Mouse (Mus musculus): ENCODE results near the gene Tnfrsf13c. TPM values are rescaled to one million over a fixed set of nuclear protein-coding genes. Genes with fewer than 3 reads are reported as not detected.
"Not testable (repeated sequence)": the region's sequence is repeated elsewhere in the genome, so short reads cannot be mapped to it uniquely, and the experiment has no call there.

Tnfrsf13c gene
- polyA plus RNA-seq, 1 experiment from 2014 or later = 0.61 TPM

DNA sequence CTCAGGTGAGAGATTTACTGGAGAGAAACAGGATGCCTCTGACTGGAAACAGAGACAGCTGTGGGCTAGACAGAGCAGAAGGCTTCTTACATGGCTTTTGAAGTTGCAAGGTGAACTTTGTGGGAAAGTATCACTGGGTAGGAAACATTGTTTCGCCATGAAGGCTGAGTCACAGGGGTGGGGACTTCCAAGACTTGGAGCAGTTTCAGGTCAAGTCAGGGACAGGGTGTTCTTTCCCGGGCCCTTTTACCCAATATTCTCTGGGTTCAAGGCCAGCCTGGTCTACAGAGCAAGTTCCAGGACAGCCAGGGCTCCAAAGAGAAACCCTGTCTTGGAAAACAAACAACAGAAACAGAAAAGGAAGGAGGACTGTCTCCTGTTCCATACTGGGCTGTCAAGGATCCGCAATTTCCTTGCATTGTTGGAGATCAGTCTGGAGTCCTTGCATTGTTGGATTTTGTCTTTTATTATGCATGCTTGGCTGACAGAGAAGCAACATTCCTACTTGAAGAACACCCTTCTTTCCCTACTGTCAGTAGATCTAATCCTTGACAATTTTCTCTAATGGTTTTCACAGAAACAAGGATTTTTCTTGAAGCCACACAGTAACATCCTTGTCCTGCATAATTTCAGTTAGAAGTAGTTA lies 23.1 kb upstream of the Tnfrsf13c start:
- Histone ChIP-seq H3K9ac (no peak overlapping the region), H3K27ac (replicated peaks) (no peak overlapping the region), H3K27me3 (no peaks in the 10 kb centered on the region), H3K4me2 (replicated peaks) (no peak overlapping the region), H3K36me3 (no peaks in the 10 kb centered on the region), H3K9me3 (replicated peaks) (no peaks in the 10 kb centered on the region), H3K4me3 (replicated peaks) (no peak overlapping the region), H3K4me1 (peaks cover 14% of the 10 kb centered on the region; the same call in 1 of the 2 replicates)
- 63% methylated on average over 3 of the region's 3 CpGs for WGBS
- no peak for ATAC-seq (ENCODE audit: insufficient number of reproducible peaks, low FRiP score, low TSS enrichment, low read depth)

DNA sequence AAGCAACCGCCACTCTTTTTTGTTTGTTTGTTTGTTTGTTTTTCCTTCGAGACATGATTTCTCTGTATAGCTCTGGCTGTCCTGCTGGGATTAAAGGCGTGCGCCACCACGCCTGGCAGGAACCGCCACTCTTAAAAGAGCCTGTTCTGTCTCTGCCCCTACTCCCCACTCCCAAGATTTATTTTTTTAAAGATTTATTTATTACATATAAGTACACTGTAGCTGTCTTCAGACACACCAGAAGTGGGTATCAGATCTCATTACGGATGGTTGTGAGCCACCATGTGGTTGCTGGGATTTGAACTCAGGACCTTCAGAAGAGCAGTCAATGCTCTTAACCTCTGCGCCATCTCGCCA lies 20.6 kb upstream of the Tnfrsf13c start:
- H3K4me2 ChIP-seq (replicated peaks) = peak overlapping the region; percentile 95
- not testable (repeated sequence) for H3K36me3 ChIP-seq; H3K9me3 ChIP-seq (replicated peaks); H3K27me3 ChIP-seq; ATAC-seq (ENCODE audit: insufficient number of reproducible peaks, low FRiP score, low TSS enrichment, low read depth)
- H3K4me1 ChIP-seq = peaks cover 14% of the 10 kb centered on the region; the same call in 1 of the 2 replicates
- peak overlapping the region; percentile 42 for H3K9ac ChIP-seq
- H3K27ac ChIP-seq (replicated peaks) = peak overlapping the region; percentile 80
- peak overlapping the region; percentile 85 for H3K4me3 ChIP-seq (replicated peaks)
- 21% methylated on average over 9 of the region's 9 CpGs for WGBS

DNA sequence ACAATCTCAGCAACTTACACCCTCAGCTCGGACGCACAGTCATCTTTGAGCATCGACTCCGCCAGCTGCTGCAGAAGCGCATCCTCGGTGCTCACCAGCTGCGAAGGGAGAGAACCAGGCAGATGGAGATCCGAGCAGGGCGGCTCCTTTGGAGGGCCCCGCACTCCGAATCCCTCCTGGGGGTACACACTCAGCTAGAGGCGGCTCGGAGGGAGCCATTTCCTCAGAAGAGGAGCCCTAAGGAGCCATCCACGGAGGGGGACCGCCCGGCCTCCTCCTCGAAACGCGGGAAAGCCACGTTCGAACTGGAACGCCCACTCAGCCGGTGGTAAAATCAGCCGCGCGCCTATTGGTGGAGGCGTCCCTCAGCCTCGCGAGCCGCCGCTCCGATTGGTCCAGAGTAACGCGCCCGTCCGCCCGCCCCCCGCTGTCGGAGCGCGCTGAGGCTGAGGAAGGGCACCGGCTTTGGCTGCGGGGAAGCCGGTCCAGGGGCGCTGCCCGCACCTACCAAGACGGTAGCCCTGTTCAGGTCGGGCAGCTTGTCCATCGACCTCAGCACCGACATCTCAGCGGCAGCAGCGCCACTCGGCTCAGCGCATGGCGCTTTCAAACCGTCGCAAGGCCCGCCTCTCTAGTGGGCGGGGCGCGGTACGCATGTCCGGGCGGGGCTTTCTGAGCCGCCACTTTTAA lies 20.1 kb upstream of the Tnfrsf13c start, which contains the start of gene Cenpm:
Cenpm (minus strand) TSS at position 634 of the 690 bp plus-strand sequence.
- Histone ChIP-seq H3K27ac (replicated peaks) (peak within 1 kb of the TSS; percentile 80), H3K27me3 (no peaks in the 10 kb centered on the region), H3K4me1 (peaks cover 14% of the 10 kb centered on the region; the same call in 1 of the 2 replicates), H3K4me2 (replicated peaks) (peak within 1 kb of the TSS; percentile 95), H3K9ac (peak within 1 kb of the TSS; percentile 73), H3K4me3 (replicated peaks) (peak within 1 kb of the TSS; percentile 85), H3K9me3 (replicated peaks) (no peaks in the 10 kb centered on the region), H3K36me3 (no peaks in the 10 kb centered on the region)
- 0% methylated on average over 65 of the region's 65 CpGs for WGBS
- peak; percentile 93 for ATAC-seq (ENCODE audit: insufficient number of reproducible peaks, low FRiP score, low TSS enrichment, low read depth)

DNA sequence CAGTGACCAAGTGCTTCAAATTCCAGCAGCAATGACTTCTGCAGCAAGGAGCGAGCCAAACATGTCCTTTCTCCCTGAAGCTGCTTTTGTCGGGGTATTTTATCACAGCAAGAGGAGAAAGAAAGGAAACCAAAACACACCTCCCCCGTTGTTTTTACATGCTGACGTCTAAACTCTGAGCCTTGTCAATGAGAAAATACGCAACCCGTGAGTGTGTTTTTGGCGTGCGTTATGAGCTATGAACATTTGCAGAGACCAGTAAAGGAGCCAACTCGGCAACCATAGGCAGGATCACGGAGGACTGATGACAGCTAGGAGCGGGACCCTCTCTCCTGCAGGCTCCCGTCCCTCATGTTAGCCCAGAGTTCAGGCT lies 19.6 kb upstream of the Tnfrsf13c start:
- WGBS = 2% methylated on average over 12 of the region's 12 CpGs
- Histone ChIP-seq H3K4me3 (replicated peaks) (peak overlapping the region; percentile 85), H3K27me3 (no peaks in the 10 kb centered on the region), H3K4me1 (peaks cover 14% of the 10 kb centered on the region; the same call in 1 of the 2 replicates), H3K9me3 (replicated peaks) (no peaks in the 10 kb centered on the region), H3K4me2 (replicated peaks) (peak overlapping the region; percentile 95), H3K36me3 (no peaks in the 10 kb centered on the region), H3K9ac (peak overlapping the region; percentile 73), H3K27ac (replicated peaks) (0 out of 2 replicates have a peak overlapping the region, but pooled peaks have one; percentile 80)
- no peak for ATAC-seq (ENCODE audit: insufficient number of reproducible peaks, low FRiP score, low TSS enrichment, low read depth)

DNA sequence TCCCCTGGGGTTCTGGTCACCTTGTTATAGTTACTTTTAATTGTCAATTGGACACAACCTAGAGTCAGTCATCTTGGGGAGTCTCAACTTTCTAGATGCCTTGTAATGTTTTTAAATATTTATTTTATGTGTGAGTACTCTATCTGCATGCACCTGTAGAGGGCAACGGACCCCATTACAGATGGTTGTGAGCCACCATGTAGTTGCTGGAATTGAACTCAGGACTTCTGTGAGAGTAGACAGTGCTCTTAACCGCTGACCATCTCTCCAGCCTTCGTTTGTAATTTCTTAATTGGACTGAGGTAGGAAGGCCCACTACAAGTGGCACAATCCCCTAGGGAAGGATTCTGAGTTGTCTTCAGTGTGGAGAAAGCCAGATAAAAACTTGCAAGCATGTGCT lies 19.1 kb upstream of the Tnfrsf13c start:
- ATAC-seq (ENCODE audit: insufficient number of reproducible peaks, low FRiP score, low TSS enrichment, low read depth) = no peak
- Histone ChIP-seq H3K4me3 (replicated peaks) (peak overlapping the region; percentile 85), H3K4me1 (peaks cover 14% of the 10 kb centered on the region; the same call in 1 of the 2 replicates), H3K9me3 (replicated peaks) (no peaks in the 10 kb centered on the region), H3K27me3 (no peaks in the 10 kb centered on the region), H3K36me3 (0 out of 2 replicates have a peak, but pooled peaks cover 4% of the 10 kb centered on the region), H3K27ac (replicated peaks) (0 out of 2 replicates have a peak overlapping the region, but pooled peaks have one; percentile 80), H3K4me2 (replicated peaks) (peak overlapping the region; percentile 95), H3K9ac (0 out of 2 replicates have a peak overlapping the region, but pooled peaks have one; percentile 73)
- WGBS = 67% methylated on average over 3 of the region's 3 CpGs

DNA sequence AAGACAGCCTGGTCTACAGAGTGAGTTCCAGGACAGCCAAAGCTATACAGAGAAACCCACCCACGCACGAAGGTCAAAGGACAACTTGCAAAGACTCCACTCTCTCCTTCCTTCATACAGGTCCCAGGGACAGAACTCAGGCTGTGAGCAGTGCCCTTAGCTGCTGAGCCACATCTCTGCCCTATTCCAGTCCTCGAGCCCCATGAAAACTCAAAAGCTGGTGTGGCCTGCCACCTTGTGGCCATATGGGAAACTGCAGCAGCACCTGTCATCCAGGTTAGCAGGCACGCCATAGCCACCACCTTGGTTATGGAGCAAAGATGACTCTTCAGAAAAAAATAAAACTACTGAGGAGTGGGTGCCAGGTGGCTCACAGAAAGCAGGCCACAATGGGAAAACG lies 12.4 kb upstream of the Tnfrsf13c start:
- no peaks in the 10 kb centered on the region for H3K27me3 ChIP-seq
- H3K27ac ChIP-seq (replicated peaks) = no peak overlapping the region
- H3K9me3 ChIP-seq (replicated peaks) = no peaks in the 10 kb centered on the region
- H3K4me2 ChIP-seq (replicated peaks) = no peak overlapping the region
- no peak overlapping the region for H3K9ac ChIP-seq
- H3K4me3 ChIP-seq (replicated peaks) = no peak overlapping the region
- H3K4me1 ChIP-seq = no peaks in the 10 kb centered on the region
- 18% methylated on average over 5 of the region's 5 CpGs for WGBS
- peaks cover 18% of the 10 kb centered on the region for H3K36me3 ChIP-seq
- 0 out of 2 replicates have a peak, but pooled peaks have one; percentile 68 for ATAC-seq (ENCODE audit: insufficient number of reproducible peaks, low FRiP score, low TSS enrichment, low read depth)

DNA sequence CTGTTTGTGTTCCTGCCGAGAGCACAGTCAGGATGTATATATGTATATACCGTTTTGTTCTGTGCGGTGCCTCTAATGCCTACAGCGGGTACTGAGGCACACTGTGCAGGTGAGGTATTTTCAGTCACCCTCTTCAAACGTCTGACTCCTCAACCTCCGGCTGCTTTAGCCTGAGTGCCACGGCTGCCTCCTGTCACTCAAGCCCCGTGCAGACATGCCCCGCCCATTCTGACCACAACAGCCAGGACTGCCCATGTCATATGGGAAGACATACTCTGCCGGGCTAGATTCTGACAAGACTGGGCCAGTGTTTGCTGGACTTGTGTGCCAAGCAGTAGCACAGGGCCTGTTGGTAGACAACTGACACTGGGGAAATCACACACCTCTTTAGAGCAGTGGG lies 11.5 kb upstream of the Tnfrsf13c start:
- H3K27me3 ChIP-seq = no peaks in the 10 kb centered on the region
- no peaks in the 10 kb centered on the region for H3K9me3 ChIP-seq (replicated peaks)
- H3K4me1 ChIP-seq = no peaks in the 10 kb centered on the region
- no peak overlapping the region for H3K27ac ChIP-seq (replicated peaks)
- H3K36me3 ChIP-seq = peaks cover 18% of the 10 kb centered on the region
- H3K9ac ChIP-seq = no peak overlapping the region
- no peak for ATAC-seq (ENCODE audit: insufficient number of reproducible peaks, low FRiP score, low TSS enrichment, low read depth)
- no peak overlapping the region for H3K4me3 ChIP-seq (replicated peaks)
- 54% methylated on average over 10 of the region's 10 CpGs for WGBS
- no peak overlapping the region for H3K4me2 ChIP-seq (replicated peaks)

DNA sequence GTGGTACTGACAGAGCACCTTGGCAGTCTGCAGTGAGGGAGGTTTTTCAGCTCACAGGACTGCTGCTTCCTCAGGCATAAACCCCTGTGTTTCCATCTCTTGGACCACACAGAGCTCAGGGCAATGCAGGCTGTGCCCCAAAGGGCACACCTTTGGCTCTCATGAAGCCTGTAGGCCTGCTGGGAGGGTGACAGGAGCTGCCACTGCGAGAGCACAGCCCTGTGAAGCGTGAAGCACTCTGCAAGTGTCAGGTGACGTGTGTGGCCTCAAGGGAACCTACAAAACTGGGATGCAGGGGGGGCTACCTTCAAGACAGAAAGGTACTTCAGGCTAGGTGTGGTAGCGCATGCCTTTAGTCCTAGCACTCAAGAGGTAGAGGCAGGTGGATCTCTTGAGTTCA lies 8.5 kb upstream of the Tnfrsf13c start:
- 64% methylated on average over 4 of the region's 4 CpGs for WGBS
- 0 out of 2 replicates have a peak, but pooled peaks cover 7% of the 10 kb centered on the region for H3K4me1 ChIP-seq
- H3K27ac ChIP-seq (replicated peaks) = no peak overlapping the region
- H3K9me3 ChIP-seq (replicated peaks) = no peaks in the 10 kb centered on the region
- ATAC-seq (ENCODE audit: insufficient number of reproducible peaks, low FRiP score, low TSS enrichment, low read depth) = no peak
- H3K4me2 ChIP-seq (replicated peaks) = no peak overlapping the region
- no peaks in the 10 kb centered on the region for H3K27me3 ChIP-seq
- peaks cover 10% of the 10 kb centered on the region for H3K36me3 ChIP-seq
- H3K9ac ChIP-seq = no peak overlapping the region
- no peak overlapping the region for H3K4me3 ChIP-seq (replicated peaks)

DNA sequence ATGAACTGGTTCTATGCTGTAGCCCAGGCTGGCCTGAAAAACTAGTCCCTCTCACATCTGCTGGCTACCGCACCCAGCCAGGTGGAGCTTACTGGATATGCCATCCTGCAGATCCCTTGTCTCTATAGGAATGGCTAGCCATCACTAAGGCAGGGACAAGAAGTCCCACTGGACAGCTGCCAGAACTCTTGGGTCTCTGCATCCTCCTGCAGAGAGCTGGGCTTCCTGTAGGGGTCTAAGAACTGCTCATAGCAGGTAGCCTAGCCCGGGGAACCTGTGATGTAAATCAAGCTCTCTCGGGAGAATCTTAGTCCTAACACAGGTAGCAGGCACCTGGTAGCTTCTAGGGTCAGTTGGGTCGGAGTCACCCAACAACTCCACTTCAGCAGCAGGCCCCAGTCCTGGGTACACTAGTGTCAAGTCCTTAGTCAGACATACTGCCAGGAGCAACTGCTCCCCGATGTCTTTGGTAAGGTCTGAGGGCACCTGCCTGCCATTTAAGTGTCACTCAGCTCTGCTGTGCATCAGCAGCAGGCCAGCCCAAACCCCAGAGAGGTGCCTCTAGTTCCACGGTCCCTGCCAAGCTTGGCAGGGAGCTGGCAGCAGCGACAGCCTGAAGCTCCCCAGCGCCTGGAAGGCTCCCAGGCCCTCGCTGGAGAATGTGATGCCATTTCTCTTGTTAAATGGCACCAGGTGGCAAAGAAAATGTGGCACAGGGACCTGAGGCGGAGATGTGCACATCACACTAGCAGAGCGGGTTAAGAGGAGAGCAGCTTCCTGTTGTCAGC lies 7.6 kb upstream of the Tnfrsf13c start:
- no peak overlapping the region for H3K27ac ChIP-seq (replicated peaks)
- H3K27me3 ChIP-seq = no peaks in the 10 kb centered on the region
- WGBS = 55% methylated on average over 11 of the region's 11 CpGs
- ATAC-seq (ENCODE audit: insufficient number of reproducible peaks, low FRiP score, low TSS enrichment, low read depth) = no peak
- H3K36me3 ChIP-seq = peaks cover 10% of the 10 kb centered on the region
- H3K9ac ChIP-seq = no peak overlapping the region
- H3K4me3 ChIP-seq (replicated peaks) = no peak overlapping the region
- H3K4me1 ChIP-seq = 0 out of 2 replicates have a peak, but pooled peaks cover 7% of the 10 kb centered on the region
- no peak overlapping the region for H3K4me2 ChIP-seq (replicated peaks)
- H3K9me3 ChIP-seq (replicated peaks) = no peaks in the 10 kb centered on the region

DNA sequence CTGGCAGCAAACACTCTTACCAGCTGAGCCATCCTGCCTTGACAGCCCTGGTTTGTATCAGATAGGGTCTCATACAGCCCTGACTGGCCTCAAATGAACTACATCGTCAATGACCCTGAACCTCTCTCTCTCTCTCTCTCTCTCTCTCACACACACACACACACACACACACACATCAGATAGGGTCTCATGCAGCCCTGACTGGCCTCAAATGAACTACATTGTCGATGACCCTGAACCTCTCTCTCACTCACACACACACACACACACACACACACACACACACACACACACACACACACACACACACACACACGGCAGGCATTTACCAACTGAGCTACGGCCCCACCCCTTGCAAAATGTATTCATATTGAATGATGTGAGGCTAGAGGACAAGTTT lies 6.9 kb upstream of the Tnfrsf13c start:
- ATAC-seq (ENCODE audit: insufficient number of reproducible peaks, low FRiP score, low TSS enrichment, low read depth) = 0 out of 2 replicates have a peak, but pooled peaks have one; percentile 4
- WGBS = 73% methylated on average over 4 of the region's 4 CpGs

DNA sequence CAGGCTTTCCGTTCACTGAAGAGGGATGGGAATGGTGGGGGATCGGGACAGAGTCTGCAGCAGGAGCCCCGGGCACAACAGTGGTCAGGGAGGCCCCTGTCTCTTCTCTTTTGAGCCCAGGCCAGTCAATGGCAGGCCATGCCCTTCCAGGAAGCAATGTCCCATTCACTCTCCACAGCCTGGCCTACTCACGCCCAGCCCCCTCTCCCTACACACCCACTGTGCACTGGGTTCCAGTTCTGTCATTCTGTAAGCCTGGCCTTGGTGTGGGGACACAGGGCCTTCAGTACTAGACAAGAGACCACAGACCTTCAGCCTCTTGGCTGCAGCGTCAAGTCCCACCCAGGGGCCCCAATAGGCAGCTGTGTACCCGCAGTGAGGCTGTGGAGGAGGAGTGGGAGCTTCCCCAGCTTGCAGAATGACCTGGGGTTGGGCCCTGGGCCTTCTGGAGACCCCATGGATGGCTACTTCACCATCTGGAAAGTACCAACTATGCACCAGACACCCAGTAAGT lies 6.0 kb upstream of the Tnfrsf13c start:
- no peaks in the 10 kb centered on the region for H3K9me3 ChIP-seq (replicated peaks)
- H3K4me3 ChIP-seq (replicated peaks) = no peak overlapping the region
- peaks cover 10% of the 10 kb centered on the region for H3K36me3 ChIP-seq
- no peak overlapping the region for H3K9ac ChIP-seq
- WGBS = 58% methylated on average over 6 of the region's 6 CpGs
- no peak for ATAC-seq (ENCODE audit: insufficient number of reproducible peaks, low FRiP score, low TSS enrichment, low read depth)
- no peak overlapping the region for H3K27ac ChIP-seq (replicated peaks)
- peaks cover 5% of the 10 kb centered on the region for H3K27me3 ChIP-seq
- H3K4me2 ChIP-seq (replicated peaks) = no peak overlapping the region
- H3K4me1 ChIP-seq = 0 out of 2 replicates have a peak, but pooled peaks cover 7% of the 10 kb centered on the region

More for the DNA sequence above, 6.9 kb upstream of the Tnfrsf13c start:
- no peak overlapping the region for H3K27ac ChIP-seq (replicated peaks)
- H3K36me3 ChIP-seq = peaks cover 10% of the 10 kb centered on the region
- H3K9ac ChIP-seq = no peak overlapping the region
- H3K9me3 ChIP-seq (replicated peaks) = no peaks in the 10 kb centered on the region
- 0 out of 2 replicates have a peak, but pooled peaks cover 7% of the 10 kb centered on the region for H3K4me1 ChIP-seq
- no peak overlapping the region for H3K4me2 ChIP-seq (replicated peaks)
- no peaks in the 10 kb centered on the region for H3K27me3 ChIP-seq
- H3K4me3 ChIP-seq (replicated peaks) = no peak overlapping the region

All from embryonic facial prominence, embryonic 15.5 days (tissue).